Mouse (Mus musculus) heart, adult 9 months (tissue): ENCODE data around the gene Spic.
"Not testable (repeated sequence)": the region's sequence is repeated elsewhere in the genome, so short reads cannot be mapped to it uniquely, and the experiment has no call there.

Experiments
- DNase-seq, 2 experiments: peaks; one replicate each; pipeline ENCODE4 v3.0.0; 2022; ENCODE audit warnings: low spot score in 2 of 2

The Spic gene

GRCm38 (mm10) chr10:88684925-88685324, at the start of gene Spic:
TSS of gene Spic (minus strand) at chr10:88685015.
- DNase-seq: no peak

GRCm38 (mm10) chr10:88732309-88732622, 47.5 kb upstream of the Spic start:
- no peak for DNase-seq

- DNase-seq: no peak
These were observed 46.9 kb upstream of the Spic start for GRCm38 (mm10) chr10:88731496-88732308.

- DNase-seq: peak; percentile 89 to 93
These were observed 46.0 kb upstream of the Spic start, which contains the start of gene Arl1 for GRCm38 (mm10) chr10:88730571-88731495. TSS of gene Arl1 (plus strand) at chr10:88730858.

GRCm38 (mm10) chr10:88728166-88728565, 43.4 kb upstream of the Spic start:
- DNase-seq: no peak

- DNase-seq: no peak
These were observed 42.3 kb upstream of the Spic start for GRCm38 (mm10) chr10:88727128-88727527.

- no peak for DNase-seq
These were observed 40.5 kb upstream of the Spic start for GRCm38 (mm10) chr10:88725343-88725742.

GRCm38 (mm10) chr10:88719618-88720017, 34.8 kb upstream of the Spic start:
- DNase-seq: no peak

- no peak for DNase-seq
These were observed 32.9 kb upstream of the Spic start for GRCm38 (mm10) chr10:88717756-88718025.

GRCm38 (mm10) chr10:88716986-88717755, 32.4 kb upstream of the Spic start:
- no peak for DNase-seq

GRCm38 (mm10) chr10:88715621-88716020, 30.8 kb upstream of the Spic start:
- DNase-seq: no peak

GRCm38 (mm10) chr10:88714744-88715143, 29.9 kb upstream of the Spic start:
- DNase-seq: no peak

- DNase-seq: peak in 1 of 2 experiments; percentile 13
These were observed 27.5 kb upstream of the Spic start for GRCm38 (mm10) chr10:88712359-88712758.

- DNase-seq: no peak
These were observed 24.1 kb upstream of the Spic start for GRCm38 (mm10) chr10:88708671-88709523.

- no peak for DNase-seq
These were observed 16.1 kb upstream of the Spic start for GRCm38 (mm10) chr10:88700938-88701337.

- peak; percentile 10 to 47 for DNase-seq
These were observed 1.8 kb downstream of the Spic start for GRCm38 (mm10) chr10:88682904-88683563.

- DNase-seq: no peak
These were observed 12.0 kb downstream of the Spic start for GRCm38 (mm10) chr10:88672825-88673224.

GRCm38 (mm10) chr10:88672123-88672522, 12.7 kb downstream of the Spic start:
- DNase-seq: no peak

GRCm38 (mm10) chr10:88669719-88670118, 15.1 kb downstream of the Spic start:
- no peak for DNase-seq

- not testable (repeated sequence) for DNase-seq
These were observed 21.0 kb downstream of the Spic start for GRCm38 (mm10) chr10:88663856-88664255.

- DNase-seq: no peak
These were observed 25.9 kb downstream of the Spic start for GRCm38 (mm10) chr10:88658918-88659317.
